Mouse (Mus musculus) ES-E14 (cell line): Measurements from ENCODE around the gene Riok2. TPM values are rescaled to one million over a fixed set of nuclear protein-coding genes. Genes with fewer than 3 reads are reported as not detected.

ENCODE experiments used
- DNase-seq: peaks from one replicate; pipeline ENCODE4 v3.0.0-alpha.2; 2013; ENCODE audit warnings: low read depth, low spot score
- H3K27ac ChIP-seq: 2 replicates; pipeline ENCODE4 v1.5.1; 2012; ENCODE audit warnings: low read depth, mild to moderate bottlenecking, low read length, moderate library complexity, mixed read lengths; ENCODE audit not compliant: poor library complexity, insufficient read depth, severe bottlenecking
- H3K36me3 ChIP-seq: 2 replicates; pipeline ENCODE4 v1.6.1; 2012; ENCODE audit warnings: mild to moderate bottlenecking, low read length, moderate library complexity, mixed read lengths; ENCODE audit not compliant: control insufficient read depth, poor library complexity, insufficient read depth, severe bottlenecking
- H3K4me1 ChIP-seq, 2 experiments: fragments of 150-350 bp in 1 of 2; sonication (generic) in 1 of 2; 2 replicates each; pipeline ENCODE4 v1.6.1; 2012; ENCODE audit warnings: low read length in 2 of 2, mild to moderate bottlenecking in 1 of 2, mixed read lengths in 1 of 2; ENCODE audit not compliant: control insufficient read depth in 2 of 2, insufficient read depth in 2 of 2, poor library complexity in 1 of 2
- H3K4me3 ChIP-seq, 2 experiments: fragments of 150-350 bp in 1 of 2; sonication (generic) in 1 of 2; 2 replicates each; pipeline ENCODE4 v1.5.1; 2012; ENCODE audit warnings: low read length in 2 of 2, low read depth in 1 of 2, mild to moderate bottlenecking in 1 of 2, mixed read lengths in 1 of 2; ENCODE audit not compliant: insufficient read depth in 1 of 2, poor library complexity in 1 of 2, severe bottlenecking in 1 of 2
- H3K9ac ChIP-seq: 2 replicates; pipeline ENCODE4 v1.6.1; 2012; ENCODE audit warnings: low read depth, mild to moderate bottlenecking, low read length, mixed read lengths; ENCODE audit not compliant: poor library complexity, insufficient read depth, severe bottlenecking
- H3K9me3 ChIP-seq: fragments of 150-350 bp; sonication (generic); 2 replicates; pipeline ENCODE4 v1.6.1; 2012; ENCODE audit warnings: low read depth, mild to moderate bottlenecking, low read length; ENCODE audit not compliant: control insufficient read depth, insufficient read depth
- CHD2 ChIP-seq: IDR thresholded peaks from 2 replicates; pipeline ENCODE4 v1.6.1; 2014; ENCODE audit warnings: mild to moderate bottlenecking, low read depth, low read length, inconsistent platforms
- HCFC1 ChIP-seq: IDR thresholded peaks from 2 replicates; pipeline ENCODE4 v1.6.1; 2012; ENCODE audit warnings: low read length, inconsistent platforms, borderline replicate concordance; ENCODE audit not compliant: insufficient read depth
- MAFK ChIP-seq: IDR thresholded peaks from 2 replicates; pipeline ENCODE4 v1.6.1; 2014; ENCODE audit warnings: mild to moderate bottlenecking, low read depth, low read length, inconsistent platforms; ENCODE audit not compliant: insufficient read depth
- ZC3H11A ChIP-seq: IDR thresholded peaks from 2 replicates; pipeline ENCODE4 v1.6.1; 2012; ENCODE audit warnings: low read depth, mild to moderate bottlenecking, inconsistent platforms, low read length, borderline replicate concordance
- ZNF384 ChIP-seq: IDR thresholded peaks from 2 replicates; pipeline ENCODE4 v1.6.1; 2012; ENCODE audit warnings: low read depth, low read length, inconsistent platforms
- in situ Hi-C, 2 experiments: fragments of 600-800 bp; cut with MboI; formaldehyde crosslinking; loops; one replicate each; pipeline ENCODE4 v1.15.1; 2025; ENCODE audit warnings: low sequenced_read_pairs in 2 of 2, inconsistent platforms in 1 of 2; ENCODE audit not compliant: unreplicated experiment in 2 of 2
- total RNA-seq: library from RNA; depleted of rRNA; stranded (reverse); fragments of 300-350 nt; gene quantifications from 2 replicates; pipeline ENCODE4 v1.2.3, GENCODE M21; 2012; rRNA removed

Gene Riok2
- total RNA-seq, 1 experiment = 60.6 TPM

DNA sequence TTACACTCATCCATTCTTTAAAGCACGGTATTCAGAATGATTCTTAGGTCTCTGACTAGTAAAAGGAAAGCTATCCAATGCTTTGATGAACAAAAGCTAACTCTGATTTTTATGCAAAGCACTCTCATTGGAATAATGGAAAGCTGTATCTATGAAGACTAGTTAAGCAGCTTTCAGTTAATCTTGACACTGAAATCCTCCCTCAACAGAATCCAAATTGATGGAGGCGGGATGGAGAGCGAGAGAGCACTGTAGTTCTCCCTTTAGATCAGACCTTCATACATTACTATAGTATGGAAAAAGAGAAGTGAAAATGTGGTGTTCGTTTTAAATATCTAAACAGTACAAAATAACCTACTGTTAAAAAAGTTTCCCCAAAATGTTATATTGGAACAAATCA lies 59.6 kb downstream of the Riok2 start:
- no peak for DNase-seq
- Histone ChIP-seq H3K4me1 (no peaks in the 10 kb centered on the region), H3K4me3 (no peak overlapping the region), H3K9me3 (no peaks in the 10 kb centered on the region), H3K9ac (no peak overlapping the region), H3K27ac (no peak overlapping the region), H3K36me3 (no peaks in the 10 kb centered on the region)
- in situ Hi-C loops = no loop called here
- TF ChIP-seq MAFK = no peak
- TF ChIP-seq HCFC1 = no peak
- no peak for TF ChIP-seq CHD2
- TF ChIP-seq ZC3H11A = no peak
- TF ChIP-seq ZNF384 = no peak

DNA sequence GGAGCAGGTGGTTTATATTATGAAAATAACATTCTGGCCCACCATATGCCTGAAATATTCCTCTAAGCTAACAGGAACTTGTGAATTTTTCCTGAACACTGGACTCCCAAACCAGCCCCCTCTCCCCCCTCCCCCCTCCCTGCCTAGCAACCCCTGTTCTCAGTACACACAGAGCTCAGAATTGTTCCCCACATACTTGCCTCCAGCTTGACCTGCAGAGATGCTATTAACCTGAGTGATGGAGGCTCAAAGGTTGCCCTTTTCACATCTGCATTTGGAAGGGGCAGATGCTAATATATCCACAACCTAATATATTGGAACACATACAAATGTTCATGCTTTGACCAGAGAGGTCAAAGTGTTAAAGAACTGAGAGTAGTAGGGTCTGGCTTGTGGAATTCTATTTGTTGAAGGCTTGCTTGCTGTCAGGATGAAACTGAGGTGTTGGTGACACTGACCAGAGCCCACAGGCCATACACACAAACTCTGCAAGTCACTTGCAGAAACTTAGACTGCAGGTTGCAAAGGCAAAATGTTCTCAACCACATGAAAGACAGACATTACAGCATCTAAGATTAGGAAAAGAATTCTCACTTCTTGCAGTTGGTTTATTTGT lies 64.6 kb downstream of the Riok2 start:
- no peak overlapping the region for H3K27ac ChIP-seq
- no peak for TF ChIP-seq ZNF384
- no peak for TF ChIP-seq HCFC1
- TF ChIP-seq ZC3H11A = no peak
- no peak for TF ChIP-seq CHD2
- no peak for TF ChIP-seq MAFK
- H3K9me3 ChIP-seq = no peaks in the 10 kb centered on the region
- H3K4me1 ChIP-seq = peaks cover 0 to 3% of the 10 kb centered on the region in 2 experiments; a peak in 2 of 4 replicates
- no peak overlapping the region for H3K9ac ChIP-seq
- no peak overlapping the region for H3K4me3 ChIP-seq
- in situ Hi-C loops = no loop called here
- H3K36me3 ChIP-seq = no peaks in the 10 kb centered on the region
- no peak for DNase-seq

DNA sequence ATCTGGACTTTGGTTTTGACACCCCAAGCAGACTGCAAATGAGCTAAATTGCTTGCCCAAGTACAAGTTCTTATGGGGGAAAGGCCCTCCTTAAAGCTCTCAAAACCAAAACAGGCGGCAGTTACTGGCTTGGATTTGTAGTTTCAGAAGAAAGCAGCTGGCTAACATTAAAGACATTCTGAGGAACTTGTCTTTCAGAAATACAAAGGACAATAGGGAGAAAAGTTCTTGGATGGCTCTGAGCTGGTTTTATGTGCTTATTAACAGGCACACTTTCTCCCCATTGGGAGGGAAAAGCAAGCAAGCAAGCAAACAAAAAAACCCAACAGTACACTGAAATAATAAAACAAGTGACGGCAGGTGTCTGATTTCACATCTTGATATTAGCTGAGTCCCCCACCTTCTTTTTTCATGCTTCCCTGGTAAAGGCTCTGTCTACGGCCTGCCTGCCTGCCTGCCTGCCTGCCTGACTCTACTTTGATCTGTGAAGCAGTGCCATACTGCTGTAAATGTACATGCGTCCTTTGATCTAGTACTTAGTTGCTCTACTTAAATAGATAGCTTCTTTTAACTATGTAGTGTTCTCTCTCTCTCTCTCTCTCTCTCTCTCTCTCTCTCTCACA lies 67.9 kb downstream of the Riok2 start:
- H3K9ac ChIP-seq = no peak overlapping the region
- no peaks in the 10 kb centered on the region for H3K36me3 ChIP-seq
- no peaks in the 10 kb centered on the region for H3K9me3 ChIP-seq
- no peak for DNase-seq
- H3K4me1 ChIP-seq = peaks cover 5 to 8% of the 10 kb centered on the region in 2 experiments; a peak in 3 of 4 replicates
- H3K27ac ChIP-seq = no peak overlapping the region
- no peak for TF ChIP-seq CHD2
- TF ChIP-seq HCFC1 = no peak
- TF ChIP-seq MAFK = no peak
- no peak overlapping the region for H3K4me3 ChIP-seq
- in situ Hi-C loops = no loop called here

DNA sequence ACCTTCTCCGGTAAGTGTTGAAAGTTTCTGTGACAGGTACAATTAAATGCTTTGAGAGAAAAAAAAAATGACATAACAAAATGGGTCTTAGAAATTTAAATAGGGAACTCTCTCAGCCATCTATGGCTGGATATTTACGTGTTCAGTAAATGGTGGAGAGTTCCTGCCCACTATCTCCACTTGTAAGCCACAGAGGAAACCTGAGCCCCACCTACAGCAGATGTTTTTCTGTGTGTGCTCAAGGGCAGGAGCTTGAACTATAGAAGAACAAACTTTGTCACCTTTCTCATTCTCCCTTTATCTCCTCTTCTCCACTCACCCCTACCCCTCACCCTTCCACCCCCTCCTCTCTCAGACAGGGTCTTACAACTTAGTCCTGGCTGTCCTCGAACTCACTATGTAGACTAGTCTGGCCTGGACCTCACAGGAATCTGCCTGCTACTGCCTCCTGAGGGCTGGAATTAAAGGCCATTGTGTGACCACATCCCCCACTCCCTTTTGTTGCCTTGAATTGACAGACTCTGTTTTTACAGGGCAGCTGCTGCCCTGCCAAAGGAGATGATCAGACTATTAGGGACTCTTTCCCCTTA lies 70.3 kb downstream of the Riok2 start:
- no peaks in the 10 kb centered on the region for H3K9me3 ChIP-seq
- H3K27ac ChIP-seq = no peak overlapping the region; the same call in 1 of the 2 replicates
- H3K4me1 ChIP-seq = peaks cover 8 to 9% of the 10 kb centered on the region in 2 experiments; a peak in 3 of 4 replicates
- H3K4me3 ChIP-seq = no peak overlapping the region
- in situ Hi-C loops = no loop called here
- H3K36me3 ChIP-seq = no peaks in the 10 kb centered on the region
- TF ChIP-seq ZC3H11A (no peak), HCFC1 (no peak), CHD2 (no peak), MAFK (no peak), ZNF384 (no peak)
- no peak for DNase-seq
- H3K9ac ChIP-seq = no peak overlapping the region

Other genes with a start within 250 kb of the Riok2 start
- gene Lix1, start 28.4 kb downstream of the Riok2 start, total RNA-seq = 0.95 and 2.3 TPM in 2 replicates